Mouse (Mus musculus) erythroid progenitor cell, adult 5-6 weeks (primary cell): Measurements from ENCODE around the gene Birc5. TPM values are rescaled to one million over a fixed set of nuclear protein-coding genes. Genes with fewer than 3 reads are reported as not detected.

Experiments used
- ATAC-seq: replicated peaks from 2 replicates; pipeline ENCODE4 v1.8.0; 2016; ENCODE audit warnings: moderate number of reproducible peaks, mild to moderate bottlenecking, moderate TSS enrichment, inconsistent platforms; ENCODE audit not compliant: poor library complexity, low FRiP score, severe bottlenecking
- total RNA-seq, 2 experiments: library from RNA; stranded (forward) in 1 of 2; stranded (reverse) in 1 of 2; fragments of 150-400 nt in 1 of 2; fragments of 186-747, 209-891 nt in 1 of 2; gene quantifications; 2 replicates each; pipeline versions ENCODE4 v1.2.3 to v1.2.4; 2015 to 2017; ENCODE audit warnings: low replicate concordance in 2 of 2

Gene Birc5
- total RNA-seq, 2 experiments from 2014 or later, result 871 to 936 TPM

DNA sequence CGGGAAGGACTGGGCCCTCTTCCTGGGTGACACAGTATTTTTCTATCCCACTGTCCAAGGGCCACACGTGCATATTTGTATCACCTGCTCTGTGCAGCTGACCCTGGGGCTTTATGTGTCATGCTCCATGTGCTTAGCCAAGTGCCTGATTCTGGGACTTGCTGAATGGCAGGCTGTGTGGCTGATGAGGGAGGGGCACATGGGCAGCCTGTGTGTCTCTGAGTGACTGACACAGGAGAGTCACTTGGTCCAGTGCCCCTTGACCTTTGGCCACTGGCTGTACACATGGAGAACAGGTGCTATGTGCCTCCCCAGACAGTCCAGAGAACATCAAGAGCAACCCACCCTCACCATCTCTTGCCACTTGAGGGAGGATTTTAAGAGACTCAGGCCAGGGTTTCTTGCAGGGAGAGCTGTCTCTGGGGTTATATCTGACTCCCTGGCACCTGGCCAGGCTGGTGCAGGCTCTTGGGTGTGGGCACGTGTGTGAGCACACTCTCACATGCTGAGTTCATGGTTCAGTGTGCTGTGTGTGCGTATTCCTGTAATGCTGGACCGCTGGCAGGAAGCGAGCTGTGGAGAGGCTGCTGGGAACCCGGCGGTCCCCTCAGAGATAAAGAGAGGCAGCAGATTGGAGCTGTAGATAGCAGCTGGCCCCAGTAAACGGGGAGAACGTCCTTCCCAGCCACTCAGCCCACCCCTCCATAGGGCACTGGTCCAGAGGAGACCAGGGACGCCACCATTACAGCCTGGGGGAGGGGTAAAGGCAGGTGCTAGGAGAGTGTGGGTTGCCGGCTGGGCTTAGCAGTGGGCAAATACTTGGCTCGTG is 29.1 kb downstream of the Birc5 start:
- ATAC-seq, result no peak

DNA sequence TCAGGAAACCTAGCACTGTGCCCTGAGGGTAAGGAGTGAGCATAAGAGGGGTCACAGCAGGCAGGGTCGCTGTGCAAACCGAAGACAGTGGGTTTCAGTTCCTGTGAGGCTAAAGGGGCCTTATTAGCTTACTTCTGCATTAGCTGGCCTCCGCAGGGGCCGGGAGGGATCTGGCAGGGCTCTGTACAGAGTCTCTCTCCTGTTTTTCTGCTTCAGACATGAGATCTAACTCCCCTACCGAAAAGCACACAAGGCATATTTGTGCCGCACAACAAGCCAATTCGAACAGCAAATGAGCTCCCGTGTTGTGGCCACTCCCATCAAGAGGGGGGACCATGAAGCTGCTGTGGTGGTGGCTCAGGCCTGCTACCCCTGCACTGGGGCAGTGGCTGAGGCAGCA is 29.8 kb downstream of the Birc5 start:
- no peak for ATAC-seq

DNA sequence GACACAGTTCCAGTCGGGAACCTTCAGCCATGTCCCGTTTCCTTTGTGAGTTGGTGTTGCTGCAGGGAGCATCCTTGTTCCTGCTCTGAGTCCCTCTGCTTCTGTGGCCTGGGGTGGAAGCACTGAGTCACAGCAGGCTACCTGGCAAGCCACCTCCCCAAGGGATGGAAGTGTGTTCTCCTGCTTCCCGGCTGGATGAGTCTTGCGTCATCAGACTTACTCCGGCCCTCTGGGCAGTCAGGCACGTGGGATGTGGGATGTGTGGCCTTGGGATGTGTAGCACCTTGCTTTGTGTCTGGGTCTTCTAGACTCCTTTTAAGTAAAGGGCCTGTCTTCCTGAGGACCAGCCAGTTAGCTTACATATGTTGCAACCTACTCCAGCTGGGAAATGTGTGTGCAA is 30.6 kb downstream of the Birc5 start:
- no peak for ATAC-seq

DNA sequence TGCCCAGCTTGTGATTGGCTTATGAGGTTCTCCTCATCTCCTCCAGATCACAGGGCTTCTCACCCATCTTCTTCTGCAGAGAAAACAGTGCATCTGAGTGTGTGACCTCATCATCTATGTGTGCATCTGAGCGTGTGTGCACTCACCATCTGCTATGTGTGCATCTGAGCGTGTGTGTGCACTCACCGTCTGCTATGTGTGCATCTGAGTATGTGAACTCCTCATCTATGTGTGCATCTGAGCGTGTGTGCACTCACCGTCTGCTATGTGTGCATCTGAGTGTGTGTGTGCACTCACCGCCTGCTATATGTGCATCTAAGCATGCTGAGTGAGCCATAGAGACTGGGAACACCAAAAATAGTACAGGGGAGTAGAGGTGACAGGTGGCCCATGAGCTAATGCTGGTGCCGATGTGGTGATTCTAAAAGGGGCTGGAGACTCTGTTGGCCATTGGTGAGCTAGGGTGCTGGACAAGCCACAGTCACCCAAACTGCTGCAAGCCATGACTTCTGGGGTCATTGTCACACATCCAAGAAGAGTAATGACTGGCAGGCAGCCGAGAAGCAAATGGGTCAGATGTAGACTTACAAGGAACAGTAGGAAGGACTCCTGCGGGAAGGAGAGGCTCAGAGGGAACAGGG is 31.4 kb downstream of the Birc5 start:
- ATAC-seq, result no peak

DNA sequence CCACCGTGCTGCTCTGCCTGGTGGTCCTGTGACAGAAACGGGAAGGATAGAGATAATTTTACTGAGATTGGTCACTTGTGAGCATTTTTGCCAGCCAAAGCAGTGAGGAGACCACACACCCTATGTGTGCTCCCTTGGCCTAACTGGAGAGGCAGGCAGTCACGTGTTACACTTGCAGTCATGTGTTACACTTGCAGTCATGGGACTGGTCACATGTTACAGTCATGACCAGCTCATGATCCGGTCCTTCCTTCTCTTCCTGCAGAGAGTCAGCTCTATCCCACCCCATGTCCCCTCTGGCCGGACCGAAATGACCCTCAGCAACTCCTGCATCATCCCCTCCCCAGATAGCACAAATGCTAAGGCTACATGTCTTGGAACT is 31.9 kb downstream of the Birc5 start:
- no peak for ATAC-seq

DNA sequence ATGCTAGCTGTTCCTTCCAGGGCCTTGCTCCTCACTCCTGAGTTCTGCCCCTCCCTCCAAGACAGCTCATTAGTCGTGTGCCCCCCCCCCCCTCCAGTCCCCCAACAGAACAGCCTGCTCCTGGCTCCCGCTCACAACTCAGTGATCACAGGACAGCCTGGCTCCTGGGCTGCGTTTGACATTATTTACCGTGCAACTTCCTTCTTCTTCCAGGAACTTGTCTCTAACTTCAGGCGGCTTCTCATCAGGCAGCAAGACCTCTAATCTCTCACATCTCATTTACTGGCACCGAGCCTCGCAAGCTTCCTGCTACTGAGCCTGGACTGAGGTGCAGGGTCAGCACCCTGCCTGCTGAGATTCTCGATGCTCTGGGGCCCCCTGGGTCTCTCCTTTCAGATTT is 32.7 kb downstream of the Birc5 start:
- ATAC-seq, result no peak

DNA sequence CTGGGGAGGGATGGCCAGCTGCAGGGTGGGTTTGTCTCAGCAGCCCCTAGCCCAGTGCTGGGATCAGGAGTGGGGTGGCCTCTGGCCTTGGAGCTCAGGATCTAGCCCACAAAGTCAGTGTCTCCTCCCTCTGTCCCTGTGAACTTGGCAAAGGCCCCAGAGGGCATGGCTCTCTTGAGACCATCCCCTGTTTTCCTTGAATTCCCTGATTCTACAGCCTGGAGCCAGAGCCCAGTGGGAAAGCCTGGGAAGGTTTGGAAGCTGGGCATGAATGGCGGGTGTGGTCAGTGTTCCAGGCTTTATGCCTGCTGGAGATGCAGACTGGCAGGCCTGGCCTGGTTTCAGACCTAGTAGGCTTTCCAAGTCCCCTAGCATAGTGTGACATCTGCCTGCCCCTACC is 33.2 kb downstream of the Birc5 start:
- no peak for ATAC-seq

DNA sequence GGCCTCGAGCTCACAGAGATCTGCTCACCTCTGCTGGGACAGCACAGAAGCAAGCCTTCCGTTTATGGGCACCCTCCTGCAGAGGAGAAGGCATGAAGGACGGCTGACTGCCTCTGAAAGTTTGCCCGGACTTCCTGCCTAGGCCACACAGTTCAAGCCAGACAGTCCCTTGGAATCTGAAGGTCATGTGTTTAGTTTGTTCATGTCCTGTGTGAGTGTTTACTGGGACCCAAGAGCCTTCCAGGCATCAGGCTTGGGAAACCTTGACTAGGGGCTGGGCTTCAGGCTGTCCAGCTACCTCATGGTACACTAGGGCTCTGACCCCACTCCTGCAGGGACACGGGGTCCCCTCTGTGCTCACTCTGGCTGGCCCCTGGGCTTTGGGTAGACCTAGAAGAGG is 36.9 kb downstream of the Birc5 start:
- no peak for ATAC-seq

DNA sequence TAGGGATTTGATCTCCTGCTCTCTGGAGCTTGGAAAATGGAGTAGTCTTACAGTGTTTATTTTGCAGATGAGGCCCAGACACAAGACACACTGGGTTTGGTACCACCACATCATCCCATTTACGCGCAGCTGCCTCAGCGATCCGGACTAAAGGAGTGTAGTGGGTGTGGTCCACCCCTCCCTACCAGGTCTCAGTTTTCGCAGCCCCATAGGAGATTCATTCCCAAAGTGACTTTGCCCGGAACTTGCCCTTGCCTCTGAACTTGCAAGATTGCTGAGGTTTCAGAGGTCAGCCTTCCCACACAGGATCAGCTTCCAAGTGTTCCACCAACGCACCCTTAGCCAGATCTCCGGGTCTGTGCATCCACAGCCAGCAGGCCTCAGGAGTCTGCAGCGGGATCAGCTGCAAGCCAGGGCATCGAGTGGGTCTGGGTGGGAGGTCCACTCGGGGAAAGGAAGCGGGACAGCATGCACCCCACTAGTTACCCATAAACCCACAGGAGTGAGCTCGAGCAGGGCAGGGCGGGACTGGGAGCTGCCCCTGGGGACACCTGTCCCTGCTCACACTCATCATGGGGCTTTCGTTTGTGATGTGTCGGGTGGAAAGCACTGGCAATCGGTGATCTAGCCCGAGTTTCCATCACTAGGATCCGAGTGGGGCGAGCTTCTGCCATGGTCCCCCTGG is 39.3 kb downstream of the Birc5 start:
- no peak for ATAC-seq

DNA sequence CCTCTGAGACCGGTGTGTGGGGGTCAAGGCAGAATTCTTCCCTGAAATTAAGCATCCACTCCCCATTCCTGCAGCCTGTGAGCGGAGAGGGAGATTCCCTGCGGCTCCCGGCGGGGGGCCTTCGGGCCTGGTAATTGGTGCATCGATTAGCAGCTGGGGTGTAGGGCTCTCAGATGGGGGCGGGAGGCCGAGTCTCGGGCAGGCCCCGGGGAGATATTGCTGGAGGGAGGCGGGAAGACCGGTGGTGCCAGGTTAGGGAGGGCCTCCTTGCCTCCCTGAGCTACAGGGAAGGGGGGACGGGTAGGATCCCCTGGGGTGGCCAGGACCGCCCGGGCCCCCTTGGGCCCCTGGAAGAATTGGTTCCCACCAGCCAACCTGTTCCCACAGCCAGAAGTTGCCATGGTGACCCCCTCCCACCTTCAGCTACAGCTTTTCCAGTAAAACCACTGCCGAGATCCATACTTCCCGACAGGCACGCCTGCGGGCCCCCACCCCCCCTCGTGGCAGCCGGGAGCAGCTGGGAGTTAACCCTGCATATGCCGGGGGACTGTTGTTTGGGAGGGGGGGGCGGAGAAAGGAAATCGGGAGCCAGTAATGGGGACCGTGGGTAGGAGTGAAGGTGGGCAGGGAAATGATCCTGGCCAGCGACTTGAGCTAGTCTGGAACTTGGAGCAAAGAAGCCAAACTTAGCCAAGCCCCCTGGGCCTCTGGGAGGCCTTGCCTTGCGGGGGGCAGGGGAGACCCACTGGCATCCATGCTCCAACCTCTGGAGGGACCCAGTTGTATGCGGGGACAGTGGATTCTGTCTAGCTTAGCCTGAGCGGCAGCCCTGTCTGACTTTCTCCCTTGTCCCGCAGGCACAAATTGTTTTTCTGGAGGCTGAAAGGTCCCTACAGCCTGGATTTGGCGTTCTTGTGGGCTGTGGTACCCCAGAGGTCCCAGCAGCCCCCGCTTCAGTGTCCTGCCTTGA is 40.1 kb downstream of the Birc5 start:
- no peak for ATAC-seq

DNA sequence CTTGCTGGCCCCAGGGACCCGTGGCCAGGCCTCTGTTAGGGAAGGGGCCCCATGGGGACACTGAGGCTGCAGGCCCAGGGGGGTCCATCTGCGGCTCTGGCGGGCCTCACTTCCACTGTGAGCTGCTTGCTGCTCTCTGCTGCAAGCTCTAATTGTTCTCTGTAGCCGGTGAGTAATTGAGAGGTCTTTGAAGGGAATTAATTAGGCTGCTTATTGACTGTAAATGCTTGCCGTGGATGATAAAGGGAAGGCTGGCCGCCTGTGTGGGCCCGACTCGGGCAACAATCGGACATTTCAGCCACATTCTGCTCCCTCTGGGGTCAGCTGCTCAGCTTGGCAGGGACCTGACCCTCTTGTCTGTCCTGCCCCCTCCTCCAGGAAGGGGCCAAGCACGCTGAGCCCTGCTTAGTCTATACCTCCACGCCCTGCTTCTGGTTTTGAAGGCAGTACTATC is 40.9 kb downstream of the Birc5 start:
- ATAC-seq, result no peak

DNA sequence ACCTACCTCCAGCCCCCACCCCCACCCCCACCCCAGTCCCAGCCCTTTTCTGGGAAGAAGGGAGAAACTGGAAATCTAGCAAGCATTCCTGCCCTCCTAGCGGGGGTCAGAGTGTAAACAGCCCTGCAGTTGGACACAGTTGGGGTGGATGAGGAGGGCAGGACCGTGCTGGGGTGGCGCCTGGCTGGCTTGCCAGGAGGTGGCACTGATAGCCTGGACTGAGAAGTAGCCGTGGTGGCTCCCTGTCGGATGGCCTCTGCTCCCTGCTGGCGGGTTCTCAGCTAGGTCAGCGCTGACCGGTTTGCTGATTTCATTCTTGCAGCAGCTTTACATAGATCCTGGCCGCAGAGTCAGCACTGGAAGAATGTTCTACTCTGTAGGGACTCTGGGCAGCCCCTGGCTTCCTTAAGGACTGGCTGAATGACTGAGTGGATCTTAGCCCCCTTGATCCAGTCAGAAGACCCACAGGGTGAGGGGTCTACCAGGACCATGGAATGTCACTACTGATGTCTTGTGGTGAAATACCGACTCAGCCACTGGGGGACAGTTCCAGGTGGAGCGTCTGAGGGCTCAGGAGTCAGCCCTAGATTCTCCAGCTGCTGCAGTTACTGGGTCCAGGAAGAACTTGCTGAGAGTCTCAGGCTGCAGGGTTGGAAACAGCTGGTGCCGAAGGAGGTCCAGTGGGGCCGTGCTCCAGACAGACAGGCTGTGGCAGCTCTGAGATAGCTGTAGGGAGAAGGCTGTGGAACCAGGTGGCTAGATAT is 41.6 kb downstream of the Birc5 start:
- no peak for ATAC-seq

DNA sequence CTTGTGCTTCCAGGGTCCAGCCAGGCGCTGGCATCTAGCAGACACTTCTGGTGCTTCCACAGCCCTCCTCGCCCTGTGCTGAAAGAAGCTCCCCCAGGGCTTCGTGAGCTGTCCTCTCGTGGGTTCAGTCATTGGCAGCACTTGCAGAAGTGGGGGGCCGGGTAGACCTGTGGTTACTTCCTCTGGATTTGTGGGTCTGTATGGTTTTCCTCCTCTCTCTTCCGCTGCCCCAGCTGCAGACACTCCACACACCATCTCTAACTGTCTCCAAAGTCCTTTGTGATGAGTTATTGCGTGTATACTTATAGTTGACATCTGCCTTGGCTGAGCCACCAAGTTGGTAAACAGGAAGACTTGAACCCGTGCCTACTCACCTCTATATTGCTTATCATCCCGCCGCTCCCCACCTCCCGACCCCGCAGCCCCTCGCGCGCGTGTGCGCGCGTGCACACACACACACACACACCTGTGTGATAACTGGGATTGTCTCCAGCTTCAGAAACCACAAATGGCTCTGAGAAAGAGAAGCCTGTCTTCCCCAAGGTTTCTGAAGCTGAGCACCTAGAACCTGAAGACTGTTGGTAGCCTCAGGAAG is 42.6 kb downstream of the Birc5 start:
- ATAC-seq, result no peak

DNA sequence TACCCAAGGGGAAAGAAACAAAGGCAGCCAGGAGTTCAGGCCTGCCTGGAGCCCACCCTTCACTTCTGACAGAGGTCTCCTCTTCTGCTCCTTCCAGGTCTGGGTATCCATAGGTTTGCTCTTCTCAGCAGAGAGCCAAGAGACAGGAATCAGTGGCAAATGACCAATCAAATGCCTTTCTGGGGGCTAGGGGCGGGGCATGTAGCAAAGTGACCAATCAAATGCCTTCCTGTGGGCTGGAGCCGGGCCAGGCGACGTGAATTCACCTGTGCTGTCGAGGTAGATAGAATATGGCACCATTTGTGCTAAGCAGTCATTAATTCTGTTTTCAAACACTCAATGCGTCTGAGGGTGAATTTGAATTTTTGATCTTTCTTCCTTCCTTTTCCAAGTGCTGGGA is 43.1 kb downstream of the Birc5 start:
- no peak for ATAC-seq

DNA sequence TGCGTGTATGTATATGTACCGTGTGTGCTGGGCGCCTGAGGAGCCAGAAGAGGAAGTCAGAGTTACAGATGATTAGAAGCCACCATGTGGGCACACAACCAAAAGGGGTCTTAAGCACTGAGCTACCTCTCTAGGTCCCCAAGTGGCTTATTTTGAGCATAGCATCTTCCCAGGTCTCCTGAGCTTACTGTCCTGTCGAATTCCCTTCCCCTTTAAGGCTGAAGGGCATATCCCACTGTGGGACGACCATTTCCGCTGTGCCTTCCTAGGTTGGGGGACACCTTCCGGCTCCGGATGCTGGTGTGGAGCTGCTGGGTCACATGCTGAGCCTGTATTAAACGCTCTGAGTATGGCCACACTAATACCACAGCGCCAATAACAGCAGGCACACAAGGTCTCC is 45.6 kb downstream of the Birc5 start:
- no peak for ATAC-seq

DNA sequence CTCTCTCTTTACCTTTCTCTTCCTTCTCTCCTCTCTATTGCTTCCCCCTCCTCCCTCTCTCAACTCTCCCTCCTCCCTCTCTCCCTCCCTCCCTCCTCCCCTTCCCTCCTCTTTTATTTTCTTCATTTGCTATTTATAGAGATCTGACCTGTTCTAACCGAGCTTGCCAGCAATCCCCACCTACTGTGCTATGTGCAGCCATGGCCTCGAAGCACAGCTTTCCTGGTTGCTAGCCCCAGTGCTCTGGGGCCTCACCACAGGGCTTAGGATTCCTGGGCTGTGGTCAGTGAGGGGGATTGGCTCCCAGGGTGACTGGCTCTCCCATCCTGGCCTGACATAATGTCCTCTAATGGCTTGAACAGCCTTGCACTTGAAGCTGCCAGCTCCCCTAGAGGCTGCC is 47.5 kb downstream of the Birc5 start:
- ATAC-seq, result no peak

DNA sequence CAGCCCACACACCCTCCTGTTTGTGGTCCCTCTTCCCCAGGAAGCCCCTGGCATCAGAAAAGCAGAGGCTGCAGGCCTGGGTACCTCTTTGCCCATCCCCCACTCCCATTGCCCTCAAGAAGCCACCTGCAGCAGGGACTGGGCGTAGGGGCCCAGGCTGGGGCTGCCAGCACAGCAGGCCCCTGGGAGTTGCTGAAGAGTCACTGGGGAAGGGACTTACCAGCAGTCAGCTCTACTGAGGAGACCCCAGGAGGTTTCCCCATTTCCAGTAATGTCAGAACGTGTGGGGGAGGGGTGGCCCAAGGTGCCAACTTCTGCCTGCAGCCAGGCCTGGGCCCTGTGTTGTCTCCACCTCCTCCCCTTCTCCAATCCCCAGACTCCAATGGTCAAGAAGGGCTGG is 53.2 kb downstream of the Birc5 start:
- no peak for ATAC-seq

DNA sequence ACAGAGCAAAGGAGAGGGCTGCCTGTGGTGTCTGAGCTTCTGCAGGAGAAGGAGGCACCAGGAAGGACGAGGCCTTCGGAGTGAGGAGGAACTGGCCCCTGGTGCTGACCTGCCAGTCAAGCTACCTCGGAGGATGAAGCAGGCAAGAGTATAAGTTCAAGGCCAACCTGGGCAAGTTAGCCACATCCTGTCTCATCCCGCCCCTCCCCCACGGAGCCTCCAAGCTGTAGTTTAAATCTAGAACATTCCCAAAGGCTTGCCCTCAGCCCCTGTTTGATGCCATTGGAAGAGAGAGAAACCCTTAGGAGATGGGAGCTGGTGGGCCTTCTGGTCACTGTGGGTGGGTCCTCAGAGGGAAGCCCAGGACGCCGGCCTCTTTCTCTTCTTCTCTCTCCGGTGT is 55.4 kb downstream of the Birc5 start:
- ATAC-seq, result no peak
